Mouse (Mus musculus) heart, embryonic 11.5 days (tissue): ENCODE data around the gene Btbd3. TPM values are rescaled to one million over a fixed set of nuclear protein-coding genes. Genes with fewer than 3 reads are reported as not detected.
"Not testable (repeated sequence)": the region's sequence is repeated elsewhere in the genome, so short reads cannot be mapped to it uniquely, and the experiment has no call there.

Source experiments
- ATAC-seq: fragments of 200-750 bp; cut with Nextera tagmentation; replicated peaks from 2 replicates; pipeline ENCODE4 v1.8.0; 2017; ENCODE audit warnings: moderate library complexity; ENCODE audit not compliant: insufficient number of reproducible peaks, low FRiP score, low TSS enrichment
- H3K27ac ChIP-seq: fragments of 300-500 bp; sonication (generic); 2 replicates; pipeline ENCODE4 v1.5.1; 2014; ENCODE audit warnings: mild to moderate bottlenecking, low read depth, low read length
- H3K27me3 ChIP-seq: fragments of 300-500 bp; sonication (generic); 2 replicates; pipeline ENCODE4 v1.6.1; 2014; ENCODE audit warnings: mild to moderate bottlenecking, low read length, mixed read lengths; ENCODE audit not compliant: control insufficient read depth, insufficient read depth
- H3K36me3 ChIP-seq: fragments of 300-500 bp; sonication (generic); 2 replicates; pipeline ENCODE4 v1.6.1; 2014; ENCODE audit warnings: mild to moderate bottlenecking, low read length, moderate library complexity, mixed read lengths; ENCODE audit not compliant: control insufficient read depth, insufficient read depth
- H3K4me1 ChIP-seq: fragments of 300-500 bp; sonication (generic); 2 replicates; pipeline ENCODE4 v1.6.1; 2014; ENCODE audit warnings: low read length; ENCODE audit not compliant: control insufficient read depth, insufficient read depth
- H3K4me2 ChIP-seq: fragments of 300-500 bp; sonication (generic); 2 replicates; pipeline ENCODE4 v1.6.1; 2014; ENCODE audit warnings: mild to moderate bottlenecking, moderate library complexity
- H3K4me3 ChIP-seq: fragments of 300-500 bp; sonication (generic); 2 replicates; pipeline ENCODE4 v1.5.1; 2014; ENCODE audit warnings: low read depth, low read length
- H3K9ac ChIP-seq: fragments of 300-500 bp; sonication (generic); 2 replicates; pipeline ENCODE4 v1.6.1; 2014; ENCODE audit warnings: mild to moderate bottlenecking, low read depth, low read length, moderate library complexity
- H3K9me3 ChIP-seq: fragments of 300-500 bp; sonication (generic); replicated peaks from 2 replicates; pipeline ENCODE4 v1.6.1; 2016; ENCODE audit warnings: low read length; ENCODE audit not compliant: control insufficient read depth
- WGBS: fragments of 180-500 bp; shearing (Covaris S2); extraction: QIAGEN DNeasy Blood & Tissue Kit; methylation state at CpG from one replicate; pipeline ENCODE4 v1.1.7; 2014; ENCODE audit not compliant: insufficient replicate concordance; 5-methylcytosine and 5-hydroxymethylcytosine counted together
- polyA plus RNA-seq: library from polyadenylated mRNA; unstranded; fragments of >200 nt; fragmentation: Nextera tagmentation; extraction: Ambion mirVana; gene quantifications from 2 replicates; pipeline ENCODE4 v1.2.1, GENCODE M21; 2014

Gene Btbd3
- polyA plus RNA-seq, 1 experiment from 2014 or later, result 10.5 TPM

- 66% methylated on average over 4 of the region's 4 CpGs for WGBS
- no peaks in the 10 kb centered on the region for H3K9me3 ChIP-seq
These were observed 70.0 kb downstream of the Btbd3 start for GRCm38 (mm10) chr2:138326367-138326766.

GRCm38 (mm10) chr2:138334198-138334597 lies 77.8 kb downstream of the Btbd3 start:
- 73% methylated on average over 2 of the region's 2 CpGs for WGBS
- H3K4me1 ChIP-seq, H3K36me3 ChIP-seq, H3K27me3 ChIP-seq, ATAC-seq, H3K27ac ChIP-seq, H3K4me2 ChIP-seq, H3K9me3 ChIP-seq, H3K9ac ChIP-seq, H3K4me3 ChIP-seq: not testable (repeated sequence)

More at GRCm38 (mm10) chr2:138326367-138326766, 70.0 kb downstream of the Btbd3 start:
- Histone ChIP-seq H3K4me1 (no peaks in the 10 kb centered on the region), H3K36me3 (no peaks in the 10 kb centered on the region), H3K27ac (no peak overlapping the region), H3K9ac (no peak overlapping the region), H3K4me3 (no peak overlapping the region), H3K27me3 (no peaks in the 10 kb centered on the region), H3K4me2 (no peak overlapping the region)
- no peak for ATAC-seq

- Histone ChIP-seq H3K4me3 (no peak overlapping the region), H3K4me2 (no peak overlapping the region), H3K27me3 (no peaks in the 10 kb centered on the region), H3K4me1 (no peaks in the 10 kb centered on the region), H3K9me3 (no peaks in the 10 kb centered on the region), H3K27ac (no peak overlapping the region), H3K36me3 (no peaks in the 10 kb centered on the region), H3K9ac (no peak overlapping the region)
- no peak for ATAC-seq
- WGBS, result 76% methylated on average over 6 of the region's 6 CpGs
These were observed 81.6 kb downstream of the Btbd3 start for GRCm38 (mm10) chr2:138337886-138338494.

GRCm38 (mm10) chr2:138338524-138338923 lies 82.2 kb downstream of the Btbd3 start:
- no peak overlapping the region for H3K4me2 ChIP-seq
- H3K9ac ChIP-seq, result no peak overlapping the region
- ATAC-seq, result no peak
- H3K27ac ChIP-seq, result no peak overlapping the region
- WGBS, result 75% methylated on average over 1 of the region's 1 CpGs
- H3K4me3 ChIP-seq, result no peak overlapping the region
- no peaks in the 10 kb centered on the region for H3K27me3 ChIP-seq
- no peaks in the 10 kb centered on the region for H3K4me1 ChIP-seq
- no peaks in the 10 kb centered on the region for H3K36me3 ChIP-seq
- no peaks in the 10 kb centered on the region for H3K9me3 ChIP-seq

- no peak overlapping the region for H3K4me3 ChIP-seq
- no peaks in the 10 kb centered on the region for H3K9me3 ChIP-seq
- no peak for ATAC-seq
- H3K27me3 ChIP-seq, result no peaks in the 10 kb centered on the region
- no peaks in the 10 kb centered on the region for H3K4me1 ChIP-seq
- no peaks in the 10 kb centered on the region for H3K36me3 ChIP-seq
- no peak overlapping the region for H3K4me2 ChIP-seq
- no peak overlapping the region for H3K27ac ChIP-seq
- 74% methylated on average over 3 of the region's 3 CpGs for WGBS
- no peak overlapping the region for H3K9ac ChIP-seq
These were observed 99.0 kb downstream of the Btbd3 start for GRCm38 (mm10) chr2:138355366-138355765.

- Histone ChIP-seq H3K4me1 (no peaks in the 10 kb centered on the region), H3K27me3 (no peaks in the 10 kb centered on the region), H3K36me3 (no peaks in the 10 kb centered on the region), H3K4me2 (no peak overlapping the region), H3K9me3 (no peaks in the 10 kb centered on the region), H3K9ac (no peak overlapping the region), H3K27ac (no peak overlapping the region), H3K4me3 (no peak overlapping the region)
- ATAC-seq, result no peak
- 70% methylated on average over 5 of the region's 5 CpGs for WGBS
These were observed 106.1 kb downstream of the Btbd3 start for GRCm38 (mm10) chr2:138362474-138362873.

- H3K4me2 ChIP-seq, result no peak overlapping the region
- 81% methylated on average over 4 of the region's 4 CpGs for WGBS
- H3K9me3 ChIP-seq, result no peaks in the 10 kb centered on the region
- no peaks in the 10 kb centered on the region for H3K36me3 ChIP-seq
- H3K27me3 ChIP-seq, result no peaks in the 10 kb centered on the region
- no peak overlapping the region for H3K4me3 ChIP-seq
- no peak for ATAC-seq
- no peaks in the 10 kb centered on the region for H3K4me1 ChIP-seq
- no peak overlapping the region for H3K27ac ChIP-seq
- H3K9ac ChIP-seq, result no peak overlapping the region
These were observed 109.0 kb downstream of the Btbd3 start for GRCm38 (mm10) chr2:138365391-138365790.

GRCm38 (mm10) chr2:138374556-138374955 lies 118.2 kb downstream of the Btbd3 start:
- H3K36me3 ChIP-seq, result no peaks in the 10 kb centered on the region
- H3K9ac ChIP-seq, result no peak overlapping the region
- H3K27me3 ChIP-seq, result no peaks in the 10 kb centered on the region
- WGBS, result 83% methylated on average over 5 of the region's 5 CpGs
- no peak overlapping the region for H3K27ac ChIP-seq
- no peak overlapping the region for H3K4me3 ChIP-seq
- H3K4me1 ChIP-seq, result no peaks in the 10 kb centered on the region
- no peaks in the 10 kb centered on the region for H3K9me3 ChIP-seq
- no peak for ATAC-seq
- no peak overlapping the region for H3K4me2 ChIP-seq

- Histone ChIP-seq H3K27ac (no peak overlapping the region), H3K4me2 (no peak overlapping the region), H3K9me3 (no peaks in the 10 kb centered on the region), H3K36me3 (no peaks in the 10 kb centered on the region), H3K4me1 (no peaks in the 10 kb centered on the region), H3K9ac (no peak overlapping the region), H3K27me3 (no peaks in the 10 kb centered on the region), H3K4me3 (no peak overlapping the region)
- no peak for ATAC-seq
These were observed 122.5 kb downstream of the Btbd3 start for GRCm38 (mm10) chr2:138378855-138379254.
